Comparison of ENCODE assay signal across 24 mouse cellular contexts in the genomic region with DNA sequence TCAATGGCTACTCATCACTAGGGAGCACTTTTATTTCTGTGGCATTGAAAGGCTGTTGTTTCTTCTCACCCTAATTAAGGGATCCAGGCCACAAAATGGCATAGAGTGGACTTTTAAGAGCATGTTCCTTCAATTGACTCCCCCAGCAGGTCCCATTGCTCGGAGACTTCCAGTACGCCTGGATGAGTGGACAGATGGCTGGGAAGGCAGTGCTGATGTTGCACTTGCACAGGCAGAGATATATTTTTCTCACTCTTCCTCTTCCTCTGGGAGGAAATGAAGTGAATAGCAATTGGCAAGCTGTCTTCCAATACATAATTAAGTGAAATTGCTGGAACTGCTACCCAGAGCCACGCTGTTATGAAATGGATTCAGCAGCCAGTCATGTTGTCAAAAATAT.
DNase-seq lines count a peak whose midpoint lies in the region; ATAC-seq and TF ChIP-seq lines count a peak whose summit lies in the region.
"Had no signal": no experiment of that assay in that cellular context is flagged by ENCODE, and none has a peak within 500 bp of the region (broad histone marks: within the 10 kb centered on the region; RNA-seq: fewer than 3 reads in every experiment).

No protein-coding gene starts in this region.

- H3K9ac ChIP-seq in midbrain, postnatal 0 days (replicated peaks; ENCODE audit: low read length, poor library complexity, severe bottlenecking) = no peak overlapping the region
- H3K9ac ChIP-seq: liver, embryonic 14.5 days; midbrain, embryonic 13.5 days had no signal

- H3K9me3 ChIP-seq in midbrain, postnatal 0 days (ENCODE audit: low read length) = no peaks in the 10 kb centered on the region
- H3K9me3 ChIP-seq: G1E; midbrain, embryonic 13.5 days had no signal

- no peak for ATAC-seq in midbrain, postnatal 0 days (ENCODE audit: low FRiP score)
- ATAC-seq: forebrain, embryonic 16.5 days; hindbrain, postnatal 0 days; intestine, embryonic 16.5 days; midbrain, embryonic 13.5 days had no signal

- DNase-seq in cerebellum, adult 11-12 months = peak; percentile 48
- no peak for DNase-seq in cerebellum, adult 11 months
- peak; percentile 4 for DNase-seq in retina, embryonic 14.5 days (ENCODE audit: low spot score)
- no peak for DNase-seq in retina, postnatal 1 day
- peak; percentile 64 for DNase-seq in cerebellum, adult 9-10 months
- peak; percentile 29 to 34 for DNase-seq in cerebellum, postnatal 36 days
- no peak for DNase-seq in midbrain, postnatal 0 days (ENCODE audit: low spot score)
- no peak for DNase-seq in testis, postnatal 10 days (ENCODE audit: low spot score)
- DNase-seq: adrenal gland, adult 8-10 months; gastrocnemius, postnatal 10 days; heart, postnatal 14 days; kidney, adult 8-10 months; liver; lung, adult 2 months; lung, postnatal 10 days; right cerebral cortex, postnatal 14 days had no signal

- H3K4me2 ChIP-seq in midbrain, postnatal 0 days (ENCODE audit: low read depth, low read length, poor library complexity, severe bottlenecking) = no peak overlapping the region
- H3K4me2 ChIP-seq: midbrain, embryonic 13.5 days had no signal

- no peak for TF ChIP-seq CTCF in midbrain, postnatal 0 days (IDR thresholded peaks at IDR 0.05)

- H3K4me3 ChIP-seq in midbrain, postnatal 0 days (ENCODE audit: low read depth, low read length) = no peak overlapping the region
- H3K4me3 ChIP-seq: midbrain, embryonic 13.5 days had no signal

- no peaks in the 10 kb centered on the region for H3K27me3 ChIP-seq in midbrain, postnatal 0 days (ENCODE audit: insufficient read depth, low read length)
- H3K27me3 ChIP-seq: midbrain, embryonic 13.5 days had no signal

- H3K4me1 ChIP-seq in midbrain, postnatal 0 days (ENCODE audit: insufficient read depth, low read length) = no peaks in the 10 kb centered on the region
- H3K4me1 ChIP-seq: midbrain, embryonic 13.5 days had no signal

- no peak overlapping the region for H3K27ac ChIP-seq in midbrain, postnatal 0 days (ENCODE audit: low read depth, low read length)
- H3K27ac ChIP-seq: hindbrain, postnatal 0 days; kidney, postnatal 0 days; liver, embryonic 14.5 days; macrophage; midbrain, embryonic 13.5 days had no signal

- no peaks in the 10 kb centered on the region for H3K36me3 ChIP-seq in midbrain, postnatal 0 days (ENCODE audit: insufficient read depth, low read length)
- H3K36me3 ChIP-seq: G1E; midbrain, embryonic 13.5 days had no signal

- WGBS in midbrain, postnatal 0 days = 78% methylated on average over 3 of the region's 3 CpGs

Comparison
In these comparisons a context has a peak if more than half of its experiments do, and no peak if none do; other contexts are left out.
1. DNase-seq: peak in cerebellum, adult 11-12 months (single experiment), retina, embryonic 14.5 days (single experiment), cerebellum, adult 9-10 months (single experiment) and cerebellum, postnatal 36 days (2 of 2); none in cerebellum, adult 11 months (single experiment), retina, postnatal 1 day (single experiment), midbrain, postnatal 0 days (single experiment) and testis, postnatal 10 days (single experiment).